Mouse (Mus musculus) erythroblast, embryonic 14.5 days (primary cell): ENCODE data around the gene 1700021F05Rik.

ENCODE experiments used
- GATA1 ChIP-seq: IDR thresholded peaks from 2 replicates; pipeline ENCODE4 v1.6.1; 2012; ENCODE audit warnings: low read length, inconsistent platforms, mixed read lengths
- TAL1 ChIP-seq: IDR thresholded peaks from 3 replicates; pipeline ENCODE4 v1.6.1; 2012; ENCODE audit warnings: low read length, inconsistent platforms, mixed read lengths

DNA sequence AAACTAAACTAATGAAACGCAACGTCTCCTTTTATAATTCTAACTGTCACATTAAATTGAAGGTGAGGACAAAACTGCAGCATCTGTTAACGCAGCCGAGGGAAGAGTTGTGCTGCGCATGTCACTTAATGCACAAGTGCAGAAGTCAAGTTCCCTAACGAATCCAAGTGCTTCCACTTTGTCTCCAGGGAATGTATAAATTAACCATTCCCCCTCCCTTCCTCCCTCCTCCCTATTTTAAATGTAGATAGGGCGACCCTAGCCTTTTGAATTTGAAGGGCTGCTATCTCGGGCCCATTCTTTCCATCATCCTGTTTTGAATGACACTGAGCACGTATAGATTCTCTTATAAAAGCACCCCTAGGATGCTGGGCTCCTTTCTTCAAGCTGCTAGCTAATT is 63.3 kb downstream of the 1700021F05Rik start:
- TF ChIP-seq TAL1 (no peak), GATA1 (no peak)
